Mouse (Mus musculus) heart, embryonic 16.5 days (tissue): ENCODE measurements around the gene Nepn. TPM values are rescaled to one million over a fixed set of nuclear protein-coding genes. Genes with fewer than 3 reads are reported as not detected.

ENCODE experiments used
- ATAC-seq: fragments of 200-750 bp; cut with Nextera tagmentation; replicated peaks from 2 replicates; pipeline ENCODE4 v1.8.0; 2017; ENCODE audit warnings: moderate number of reproducible peaks; ENCODE audit not compliant: insufficient read depth, low FRiP score; ENCODE audit errors: extremely low read depth
- H3K27ac ChIP-seq: fragments of 300-500 bp; sonication (generic); 2 replicates; pipeline ENCODE4 v1.5.1; 2014; ENCODE audit warnings: mild to moderate bottlenecking, low read length, control low read depth, moderate library complexity
- H3K27me3 ChIP-seq: fragments of 300-500 bp; sonication (generic); 2 replicates; pipeline ENCODE4 v1.6.1; 2014; ENCODE audit warnings: low read length, mixed read lengths; ENCODE audit not compliant: control insufficient read depth, insufficient read depth
- H3K36me3 ChIP-seq: fragments of 300-500 bp; sonication (generic); 2 replicates; pipeline ENCODE4 v1.6.1; 2014; ENCODE audit not compliant: control insufficient read depth, insufficient read depth
- H3K4me1 ChIP-seq: fragments of 300-500 bp; sonication (generic); 2 replicates; pipeline ENCODE4 v1.6.1; 2014; ENCODE audit warnings: low read length, mixed read lengths; ENCODE audit not compliant: control insufficient read depth, insufficient read depth
- H3K4me2 ChIP-seq: fragments of 300-500 bp; sonication (generic); 2 replicates; pipeline ENCODE4 v1.6.1; 2014; ENCODE audit warnings: low read depth, mild to moderate bottlenecking, control low read depth, low read length
- H3K4me3 ChIP-seq: fragments of 300-500 bp; sonication (generic); 2 replicates; pipeline ENCODE4 v1.5.1; 2014; ENCODE audit warnings: mild to moderate bottlenecking, control low read depth, low read length
- H3K9ac ChIP-seq: fragments of 300-500 bp; sonication (generic); 2 replicates; pipeline ENCODE4 v1.6.1; 2014; ENCODE audit warnings: low read length, control low read depth
- H3K9me3 ChIP-seq: fragments of 300-500 bp; sonication (generic); replicated peaks from 2 replicates; pipeline ENCODE4 v1.6.1; 2016; ENCODE audit warnings: low read length; ENCODE audit not compliant: control insufficient read depth
- whole genome bisulfite sequencing: fragments of 180-500 bp; shearing (Covaris S2); extraction: QIAGEN DNeasy Blood & Tissue Kit; methylation state at CpG from one replicate; pipeline ENCODE4 v1.1.7; 2014; 5-methylcytosine and 5-hydroxymethylcytosine counted together
- polyA plus RNA-seq: library from polyadenylated mRNA; unstranded; fragments of >200 nt; fragmentation: Nextera tagmentation; extraction: Ambion mirVana; gene quantifications from 2 replicates; pipeline ENCODE4 v1.2.1, GENCODE M21; 2015

The Nepn gene
- polyA plus RNA-seq, 1 experiment from 2014 or later = not detected

DNA sequence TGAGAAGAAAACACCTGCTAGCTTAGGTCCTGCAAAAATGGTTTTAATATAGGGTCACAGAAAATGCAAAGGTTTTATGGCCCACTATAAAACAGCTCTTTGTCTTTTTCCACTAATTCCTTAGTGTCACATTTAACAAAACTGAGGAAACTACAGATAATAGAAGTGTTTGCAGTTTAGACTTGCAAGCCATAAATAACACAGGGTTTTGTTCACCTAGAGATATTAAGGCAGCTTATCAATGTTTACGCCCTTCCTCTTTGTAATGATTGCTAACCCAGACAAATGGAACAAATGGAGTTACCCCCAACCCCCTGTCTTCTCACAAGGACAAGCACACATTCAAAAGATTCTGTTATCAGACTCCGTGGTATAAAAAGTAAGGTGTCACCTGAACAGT is 2.4 kb downstream of the Nepn start:
- H3K27me3 ChIP-seq = no peaks in the 10 kb centered on the region
- no peaks in the 10 kb centered on the region for H3K4me1 ChIP-seq
- no peak overlapping the region for H3K27ac ChIP-seq
- no peaks in the 10 kb centered on the region for H3K36me3 ChIP-seq
- no peak overlapping the region for H3K4me3 ChIP-seq
- WGBS = 62% methylated on average over 2 of the region's 2 CpGs
- no peak for ATAC-seq
- H3K9ac ChIP-seq = no peak overlapping the region
- no peaks in the 10 kb centered on the region for H3K9me3 ChIP-seq
- H3K4me2 ChIP-seq = no peak overlapping the region

DNA sequence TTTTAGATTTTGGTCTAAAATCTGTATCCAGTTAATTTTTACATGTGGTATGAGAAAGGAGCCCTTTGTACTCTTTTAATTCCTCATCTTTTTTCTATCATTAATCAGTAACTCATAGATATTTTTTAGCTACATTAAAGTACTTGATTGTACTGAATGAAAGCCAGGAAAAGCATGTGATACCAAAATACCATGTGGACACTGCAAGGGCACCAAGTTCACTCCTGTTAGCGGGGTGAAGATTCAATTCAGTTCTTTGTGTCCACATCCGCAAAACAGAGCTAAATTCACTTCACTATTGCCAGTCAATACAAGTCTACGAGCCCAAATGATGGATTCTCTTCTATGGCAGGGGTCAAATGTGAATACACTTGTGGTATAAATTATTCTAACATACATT is 7.9 kb downstream of the Nepn start:
- H3K27me3 ChIP-seq = no peaks in the 10 kb centered on the region
- H3K36me3 ChIP-seq = no peaks in the 10 kb centered on the region
- H3K4me2 ChIP-seq = no peak overlapping the region
- no peaks in the 10 kb centered on the region for H3K4me1 ChIP-seq
- H3K27ac ChIP-seq = no peak overlapping the region
- no peak overlapping the region for H3K9ac ChIP-seq
- H3K4me3 ChIP-seq = no peak overlapping the region
- no peak for ATAC-seq
- 84% methylated on average over 3 of the region's 3 CpGs for WGBS
- H3K9me3 ChIP-seq = no peaks in the 10 kb centered on the region

DNA sequence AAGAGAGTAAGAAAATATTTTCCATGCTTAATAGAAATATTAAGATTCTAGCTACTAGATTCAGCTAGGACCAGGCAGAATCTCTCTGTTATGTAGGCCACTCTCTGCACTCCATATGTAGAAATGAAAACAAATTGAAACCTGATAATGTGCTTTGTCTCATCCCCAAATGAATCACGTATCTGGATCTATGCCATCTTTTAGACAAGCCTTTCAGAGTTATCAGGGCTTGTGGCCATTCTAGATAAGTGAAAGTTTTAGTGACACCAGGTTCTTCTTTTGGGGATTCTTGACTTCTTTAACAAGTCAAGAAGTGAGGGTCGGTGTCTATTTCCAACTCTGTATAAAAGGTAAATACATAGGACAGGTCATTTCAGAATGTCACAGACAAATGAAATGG is 9.9 kb downstream of the Nepn start:
- no peak overlapping the region for H3K9ac ChIP-seq
- no peaks in the 10 kb centered on the region for H3K36me3 ChIP-seq
- 61% methylated on average over 2 of the region's 2 CpGs for WGBS
- H3K4me3 ChIP-seq = no peak overlapping the region
- no peaks in the 10 kb centered on the region for H3K9me3 ChIP-seq
- no peak overlapping the region for H3K27ac ChIP-seq
- no peak overlapping the region for H3K4me2 ChIP-seq
- H3K27me3 ChIP-seq = no peaks in the 10 kb centered on the region
- no peaks in the 10 kb centered on the region for H3K4me1 ChIP-seq
- ATAC-seq = no peak

DNA sequence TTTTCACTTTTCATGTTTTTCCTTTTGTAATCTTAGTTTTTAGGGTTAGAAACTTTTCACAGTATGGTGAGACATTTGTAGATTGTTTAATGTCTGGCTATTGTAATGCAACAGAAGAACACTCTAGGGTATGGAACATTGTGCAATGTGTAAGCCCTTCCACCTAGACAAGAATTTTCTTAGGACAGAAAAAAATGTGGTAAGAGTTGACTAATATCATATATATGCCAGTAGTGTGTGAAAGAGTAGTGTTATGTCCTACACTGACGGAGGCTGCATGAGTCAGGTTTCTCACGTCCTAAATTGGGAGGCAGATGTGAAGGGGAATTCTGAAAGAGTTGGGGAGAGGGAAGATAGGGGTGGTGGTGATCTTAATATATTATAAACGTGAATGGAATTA is 10.9 kb downstream of the Nepn start:
- no peak overlapping the region for H3K4me2 ChIP-seq
- no peak overlapping the region for H3K27ac ChIP-seq
- 46% methylated on average over 3 of the region's 3 CpGs for WGBS
- H3K27me3 ChIP-seq = no peaks in the 10 kb centered on the region
- no peaks in the 10 kb centered on the region for H3K9me3 ChIP-seq
- H3K36me3 ChIP-seq = no peaks in the 10 kb centered on the region
- no peak overlapping the region for H3K4me3 ChIP-seq
- no peak for ATAC-seq
- no peaks in the 10 kb centered on the region for H3K4me1 ChIP-seq
- no peak overlapping the region for H3K9ac ChIP-seq

DNA sequence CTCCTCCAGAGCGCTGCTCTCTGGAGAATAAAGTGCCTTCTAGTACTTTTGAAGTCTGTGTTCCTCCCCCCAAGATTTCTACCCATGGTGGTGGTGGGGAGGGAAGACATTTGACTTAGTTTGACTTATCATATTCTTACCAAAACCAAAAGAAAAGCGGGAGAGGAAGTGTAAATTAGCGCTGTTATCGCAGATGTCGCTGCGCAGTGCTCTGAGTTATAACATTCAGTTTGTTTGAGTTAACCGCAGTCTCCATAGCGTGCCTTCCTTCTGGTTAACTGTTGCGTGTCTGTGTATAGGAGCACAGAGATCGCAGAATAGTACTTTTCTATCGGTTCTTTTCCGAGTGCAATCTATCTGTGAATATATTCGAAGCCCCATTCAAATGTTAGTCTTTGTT is 16.4 kb downstream of the Nepn start:
- Histone ChIP-seq H3K4me1 (no peaks in the 10 kb centered on the region), H3K27ac (no peak overlapping the region), H3K9ac (no peak overlapping the region), H3K9me3 (no peaks in the 10 kb centered on the region), H3K36me3 (no peaks in the 10 kb centered on the region), H3K27me3 (no peaks in the 10 kb centered on the region), H3K4me3 (no peak overlapping the region), H3K4me2 (no peak overlapping the region)
- 86% methylated on average over 13 of the region's 13 CpGs for WGBS
- ATAC-seq = no peak

DNA sequence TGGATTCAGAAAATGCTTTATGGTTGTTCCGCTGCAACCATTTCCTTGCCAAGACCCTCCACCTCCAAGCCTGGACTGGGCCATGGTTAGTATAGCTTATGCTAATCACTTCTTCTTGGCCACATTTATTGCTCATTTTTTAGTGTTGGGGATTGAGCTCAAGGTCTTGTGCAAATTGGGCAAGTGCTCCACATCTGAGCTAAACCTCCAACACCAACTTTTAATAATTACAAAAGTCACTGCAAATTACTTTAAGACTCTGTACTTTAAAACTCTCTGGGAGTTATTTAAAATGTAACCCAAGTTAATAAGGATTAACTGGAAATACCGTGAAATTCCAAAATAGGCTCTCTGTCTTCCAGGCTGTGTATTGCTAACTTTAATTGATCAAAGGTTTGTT is 18.8 kb downstream of the Nepn start:
- Histone ChIP-seq H3K4me3 (no peak overlapping the region), H3K27ac (no peak overlapping the region), H3K27me3 (no peaks in the 10 kb centered on the region), H3K4me1 (no peaks in the 10 kb centered on the region), H3K36me3 (no peaks in the 10 kb centered on the region), H3K4me2 (no peak overlapping the region), H3K9ac (no peak overlapping the region), H3K9me3 (no peaks in the 10 kb centered on the region)
- WGBS = 93% methylated on average over 2 of the region's 2 CpGs
- no peak for ATAC-seq

DNA sequence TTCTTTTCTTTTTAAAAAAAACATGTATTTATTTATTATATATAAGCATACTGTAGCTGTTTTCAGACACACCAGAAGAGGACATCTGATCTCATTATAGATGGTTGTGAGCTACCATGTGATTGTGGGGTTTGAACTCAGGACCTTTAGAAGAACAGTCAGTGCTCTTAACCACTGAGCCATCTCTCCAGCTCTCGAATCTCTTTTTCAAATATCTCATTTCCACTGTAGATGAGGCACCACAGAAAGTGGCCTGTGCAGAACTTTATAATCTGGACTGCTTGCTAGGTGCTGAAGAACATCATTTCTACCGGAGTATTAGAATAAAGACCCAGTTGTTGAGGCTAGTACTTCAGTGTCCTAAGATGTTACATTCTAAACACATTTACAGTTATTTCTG is 26.2 kb downstream of the Nepn start:
- Histone ChIP-seq H3K4me2 (no peak overlapping the region), H3K4me1 (peaks cover 15% of the 10 kb centered on the region), H3K27ac (no peak overlapping the region), H3K4me3 (no peak overlapping the region), H3K9ac (no peak overlapping the region), H3K9me3 (no peaks in the 10 kb centered on the region), H3K36me3 (no peaks in the 10 kb centered on the region), H3K27me3 (no peaks in the 10 kb centered on the region)
- 80% methylated on average over 2 of the region's 2 CpGs for WGBS
- no peak for ATAC-seq

DNA sequence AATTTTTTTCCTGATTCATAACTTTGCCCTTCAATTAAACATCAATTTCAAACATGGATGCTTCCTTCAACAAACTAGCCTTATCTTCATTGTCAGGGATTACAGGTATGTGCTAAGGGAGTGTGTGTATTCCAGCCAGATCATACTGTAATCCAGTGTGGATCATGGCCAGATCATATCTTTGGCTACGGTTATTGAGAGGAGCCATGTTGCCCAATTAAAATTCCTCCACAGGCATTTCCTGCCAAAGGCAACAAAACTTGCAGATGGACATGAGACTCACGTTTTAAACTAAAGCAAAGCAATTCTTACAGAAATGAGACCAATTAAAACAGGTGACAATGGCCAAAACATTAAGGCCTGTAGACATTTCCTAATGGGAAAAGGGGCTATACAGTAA is 27.7 kb downstream of the Nepn start:
- peak overlapping the region; percentile 75 for H3K4me2 ChIP-seq
- peaks cover 20% of the 10 kb centered on the region for H3K4me1 ChIP-seq
- peak overlapping the region; percentile 75; the same call in 1 of the 2 replicates for H3K27ac ChIP-seq
- no peaks in the 10 kb centered on the region for H3K36me3 ChIP-seq
- peak overlapping the region; percentile 68 for H3K9ac ChIP-seq
- peak overlapping the region; percentile 87 for H3K4me3 ChIP-seq
- no peak for ATAC-seq
- H3K27me3 ChIP-seq = no peaks in the 10 kb centered on the region
- WGBS = 36% methylated on average over 2 of the region's 2 CpGs
- no peaks in the 10 kb centered on the region for H3K9me3 ChIP-seq

DNA sequence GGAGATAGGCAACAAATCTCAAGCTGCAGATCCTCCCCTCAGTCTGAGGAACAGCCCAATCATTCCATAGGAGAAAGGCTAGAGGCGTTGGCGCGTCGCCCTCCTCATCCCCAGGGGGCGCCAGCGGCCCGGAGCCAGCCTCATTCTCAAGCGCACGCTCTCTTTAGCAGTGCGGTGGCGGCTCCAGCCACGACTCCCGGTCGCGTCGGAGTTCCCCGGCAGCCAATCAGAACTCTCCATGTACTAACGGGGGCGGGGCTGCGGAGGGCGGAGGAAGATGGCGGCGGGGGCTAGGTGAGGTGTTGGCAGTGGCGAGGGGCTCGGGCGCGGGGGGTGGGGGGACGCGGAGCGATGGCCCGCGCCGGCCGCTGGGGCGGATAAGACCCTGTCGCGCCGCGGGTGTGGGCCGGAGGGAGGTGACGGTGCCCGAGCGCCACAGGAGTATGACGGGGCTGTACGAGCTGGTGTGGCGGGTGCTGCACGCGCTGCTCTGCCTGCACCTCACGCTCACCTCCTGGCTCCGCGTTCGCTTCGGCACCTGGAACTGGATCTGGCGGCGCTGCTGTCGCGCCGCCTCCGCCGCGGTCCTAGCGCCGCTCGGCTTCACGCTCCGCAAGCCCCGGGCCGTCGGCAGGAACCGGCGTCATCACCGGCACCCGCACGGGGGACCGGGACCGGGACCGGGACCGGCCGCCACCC is 28.7 kb downstream of the Nepn start, which contains the start of gene Nus1:
Nus1 (plus strand) TSS at position 249 of the 699 bp plus-strand sequence.
- peak; percentile 97 for ATAC-seq
- Histone ChIP-seq H3K36me3 (no peaks in the 10 kb centered on the region), H3K27me3 (no peaks in the 10 kb centered on the region), H3K4me2 (peak within 1 kb of the TSS; percentile 75), H3K4me3 (peak within 1 kb of the TSS; percentile 87), H3K27ac (peak within 1 kb of the TSS; percentile 95), H3K4me1 (peaks cover 29% of the 10 kb centered on the region), H3K9ac (peak within 1 kb of the TSS; percentile 93), H3K9me3 (no peaks in the 10 kb centered on the region)
- WGBS = under 1% methylated on average over 60 of the region's 79 CpGs
